Mouse (Mus musculus): Measurements from ENCODE around the gene Prr30.
"Not testable (repeated sequence)": the region's sequence is repeated elsewhere in the genome, so short reads cannot be mapped to it uniquely, and the experiment has no call there.

Prr30 gene

DNA sequence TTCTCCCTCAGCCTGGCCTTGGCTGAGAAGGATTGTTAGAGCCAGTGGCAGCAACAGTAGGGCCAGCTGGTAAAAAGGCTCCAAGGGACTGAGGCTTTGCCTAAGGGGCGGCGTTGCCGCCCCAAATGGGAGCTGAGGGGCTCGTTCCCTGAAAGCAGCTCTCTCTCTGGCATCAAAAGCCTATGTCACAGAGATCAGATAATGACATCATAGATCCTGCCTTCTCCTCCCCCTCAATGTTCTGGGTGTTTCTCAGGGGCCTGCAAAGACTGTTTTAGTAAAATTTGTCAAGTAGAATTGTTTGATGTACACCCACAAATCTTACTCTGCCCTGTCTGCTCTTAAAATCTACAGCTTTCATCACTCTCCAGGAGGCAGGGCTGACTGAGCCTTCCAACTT is at the start of gene Prr30:
TSS of gene Prr30 (minus strand) at position 101 of the 400 bp plus-strand sequence.
- no peak for DNase-seq

- no peak for DNase-seq
Observed at GRCm38 (mm10) chr14:101246793-101247192, 46.7 kb upstream of the Prr30 start.

- DNase-seq, result no peak
Observed at GRCm38 (mm10) chr14:101245706-101246105, 45.6 kb upstream of the Prr30 start.

- DNase-seq, result not testable (repeated sequence)
Observed at GRCm38 (mm10) chr14:101244441-101244840, 44.3 kb upstream of the Prr30 start.

DNA sequence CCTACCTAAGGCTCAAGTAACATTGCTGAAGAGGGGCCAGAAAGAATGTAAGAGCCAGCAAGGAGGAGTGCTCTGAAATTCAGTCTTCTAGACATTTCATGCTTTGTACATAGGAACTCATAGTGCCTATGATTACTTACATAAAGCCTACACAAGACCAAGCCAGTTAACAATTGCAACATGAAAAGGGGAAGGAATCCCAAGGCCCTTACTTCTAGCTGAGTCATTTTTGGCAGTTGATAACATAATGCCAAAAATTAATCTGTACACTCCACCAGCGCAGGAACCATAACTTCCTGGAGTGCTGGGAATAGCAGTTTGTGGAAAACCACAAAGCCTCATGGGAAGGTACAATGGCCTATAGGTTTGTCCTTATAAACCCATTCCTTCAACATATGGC is 37.8 kb upstream of the Prr30 start:
- DNase-seq, result no peak

GRCm38 (mm10) chr14:101229068-101229467 is 28.9 kb upstream of the Prr30 start:
- DNase-seq, result no peak

- DNase-seq, result no peak
Observed at GRCm38 (mm10) chr14:101222319-101222718, 22.2 kb upstream of the Prr30 start.

GRCm38 (mm10) chr14:101172258-101172657 is 27.9 kb downstream of the Prr30 start:
- no peak for DNase-seq
